Mouse (Mus musculus) gastrocnemius, postnatal 10 days (tissue): Measurements from ENCODE around the gene Egr4. TPM values are rescaled to one million over a fixed set of nuclear protein-coding genes. Genes with fewer than 3 reads are reported as not detected.

Experiments used
- DNase-seq: peaks from one replicate; pipeline ENCODE4 v3.0.0; 2021; ENCODE audit warnings: mixed read lengths
- total RNA-seq, 2 experiments: library from RNA; stranded (reverse); gene quantifications; 2 replicates each; pipeline ENCODE4 v1.2.3; 2021

The Egr4 gene
- total RNA-seq, 2 experiments from 2014 or later: not detected

GRCm38 (mm10) chr6:85496976-85497375 lies 16.4 kb downstream of the Egr4 start:
- DNase-seq: no peak

- no peak for DNase-seq
Observed at GRCm38 (mm10) chr6:85491606-85492005, 21.8 kb downstream of the Egr4 start.

DNA sequence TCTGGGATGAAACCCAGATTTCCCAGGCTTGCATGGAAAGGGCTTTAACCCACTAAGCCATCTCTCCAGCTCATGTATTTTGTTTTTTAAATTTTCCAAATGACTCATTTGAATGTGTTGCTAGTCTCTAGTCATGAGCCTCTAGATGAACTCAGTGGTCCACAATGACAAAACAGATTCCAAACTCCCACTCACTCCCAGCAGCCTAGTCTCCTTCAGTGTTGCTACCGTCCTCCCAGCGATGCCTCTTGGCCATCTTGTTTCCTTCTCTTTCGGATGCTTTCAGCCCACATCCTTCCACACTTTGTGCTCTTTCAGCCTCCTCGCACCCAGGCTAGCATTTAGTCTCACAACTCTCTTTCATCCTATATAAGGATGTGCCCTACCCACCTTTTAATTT lies 23.1 kb downstream of the Egr4 start:
- DNase-seq: no peak

- DNase-seq: no peak
Observed at GRCm38 (mm10) chr6:85489717-85490116, 23.7 kb downstream of the Egr4 start.

DNA sequence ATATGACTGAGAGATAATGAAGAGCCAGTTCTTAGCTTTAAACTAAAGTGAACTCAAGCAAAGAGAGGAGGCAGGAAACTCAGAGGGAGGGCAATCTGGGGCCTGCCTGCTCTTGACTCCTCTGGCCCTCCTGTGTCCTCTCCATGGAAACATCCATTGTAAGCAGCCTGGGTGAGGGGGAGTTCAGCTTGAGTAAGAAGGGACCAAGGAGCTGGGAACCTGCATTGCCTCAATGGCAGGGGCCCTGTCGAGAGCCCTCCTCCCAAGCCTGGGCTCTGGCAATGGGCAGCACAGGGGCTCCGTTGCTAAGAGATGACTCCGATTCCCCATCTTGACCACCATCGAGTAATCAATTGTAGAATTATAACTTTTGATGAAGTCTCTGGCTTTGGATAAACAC lies 24.9 kb downstream of the Egr4 start:
- DNase-seq: no peak

- no peak for DNase-seq
Observed at GRCm38 (mm10) chr6:85485738-85486137, 27.7 kb downstream of the Egr4 start.

DNA sequence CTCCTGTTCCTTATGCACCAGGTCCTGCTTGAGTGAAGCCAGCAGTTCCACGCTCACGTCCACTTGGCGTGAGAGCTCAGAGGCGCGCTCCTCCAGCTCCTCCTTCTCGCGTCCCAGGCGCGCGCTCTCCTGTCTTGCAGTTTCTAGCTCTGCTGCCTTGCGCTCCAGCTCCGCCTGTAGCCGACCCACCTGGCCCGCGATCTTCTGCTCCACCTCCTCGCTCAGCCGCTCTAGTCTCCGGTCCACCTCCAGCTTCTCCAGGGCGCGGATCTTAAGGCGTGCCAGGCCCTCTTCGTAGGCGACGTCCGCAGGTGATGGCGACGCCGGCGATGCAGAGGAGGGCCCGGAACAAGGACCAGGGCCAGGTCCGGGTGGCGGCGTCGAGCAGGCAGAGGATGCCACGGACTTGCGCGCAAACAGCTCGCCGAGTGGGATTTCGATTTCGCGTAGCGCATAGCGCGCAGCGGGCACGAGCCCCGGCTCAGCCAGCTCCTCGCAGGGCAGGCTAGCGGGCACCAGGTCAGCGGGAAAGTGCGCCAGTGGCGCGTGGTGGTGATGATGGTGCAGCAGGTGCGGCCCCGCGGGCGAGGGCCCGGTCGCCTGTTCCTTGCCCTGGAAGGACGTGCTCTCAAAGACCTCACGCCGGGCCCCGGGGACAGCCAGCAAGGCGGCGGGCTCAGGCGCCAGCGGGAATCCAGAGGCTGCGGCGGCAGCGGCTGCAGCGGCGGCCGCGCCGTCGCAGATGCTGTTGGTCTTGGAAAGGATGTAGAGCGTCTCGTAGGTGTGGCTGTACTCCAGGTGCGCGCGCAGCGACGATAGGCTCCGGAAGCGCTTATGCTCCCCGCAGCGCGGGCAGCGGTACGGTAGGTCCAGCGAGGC lies 29.3 kb downstream of the Egr4 start:
- no peak for DNase-seq

- DNase-seq: no peak
Observed at GRCm38 (mm10) chr6:85480685-85481084, 32.7 kb downstream of the Egr4 start.

- no peak for DNase-seq
Observed at GRCm38 (mm10) chr6:85479979-85480378, 33.4 kb downstream of the Egr4 start.

GRCm38 (mm10) chr6:85478416-85478815 lies 35.0 kb downstream of the Egr4 start:
- no peak for DNase-seq

- peak; percentile 35 for DNase-seq
Observed at GRCm38 (mm10) chr6:85477366-85477917, 35.9 kb downstream of the Egr4 start.

- no peak for DNase-seq
Observed at GRCm38 (mm10) chr6:85475581-85475980, 37.8 kb downstream of the Egr4 start.

DNA sequence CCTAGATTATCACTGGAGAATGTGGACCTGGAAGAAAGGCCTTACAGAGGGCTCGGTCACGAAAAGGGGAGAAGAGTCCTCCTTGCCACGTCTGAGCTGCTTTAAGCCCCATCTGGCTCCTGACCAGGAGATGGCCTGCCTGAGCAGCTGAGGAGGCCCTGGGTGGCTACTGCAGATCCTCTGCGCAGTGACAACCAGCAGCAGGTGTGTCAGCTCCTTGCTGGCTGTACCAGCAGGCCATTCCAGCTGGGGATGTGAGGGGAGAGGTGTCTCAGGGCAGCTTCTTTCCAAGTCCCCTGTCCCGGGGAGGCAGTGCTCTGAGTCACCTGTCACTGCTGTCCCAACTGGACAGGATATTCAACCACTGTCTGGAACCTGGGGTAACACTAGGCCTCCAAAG lies 40.8 kb downstream of the Egr4 start:
- DNase-seq: no peak

- no peak for DNase-seq
Observed at GRCm38 (mm10) chr6:85471962-85472361, 41.4 kb downstream of the Egr4 start.

DNA sequence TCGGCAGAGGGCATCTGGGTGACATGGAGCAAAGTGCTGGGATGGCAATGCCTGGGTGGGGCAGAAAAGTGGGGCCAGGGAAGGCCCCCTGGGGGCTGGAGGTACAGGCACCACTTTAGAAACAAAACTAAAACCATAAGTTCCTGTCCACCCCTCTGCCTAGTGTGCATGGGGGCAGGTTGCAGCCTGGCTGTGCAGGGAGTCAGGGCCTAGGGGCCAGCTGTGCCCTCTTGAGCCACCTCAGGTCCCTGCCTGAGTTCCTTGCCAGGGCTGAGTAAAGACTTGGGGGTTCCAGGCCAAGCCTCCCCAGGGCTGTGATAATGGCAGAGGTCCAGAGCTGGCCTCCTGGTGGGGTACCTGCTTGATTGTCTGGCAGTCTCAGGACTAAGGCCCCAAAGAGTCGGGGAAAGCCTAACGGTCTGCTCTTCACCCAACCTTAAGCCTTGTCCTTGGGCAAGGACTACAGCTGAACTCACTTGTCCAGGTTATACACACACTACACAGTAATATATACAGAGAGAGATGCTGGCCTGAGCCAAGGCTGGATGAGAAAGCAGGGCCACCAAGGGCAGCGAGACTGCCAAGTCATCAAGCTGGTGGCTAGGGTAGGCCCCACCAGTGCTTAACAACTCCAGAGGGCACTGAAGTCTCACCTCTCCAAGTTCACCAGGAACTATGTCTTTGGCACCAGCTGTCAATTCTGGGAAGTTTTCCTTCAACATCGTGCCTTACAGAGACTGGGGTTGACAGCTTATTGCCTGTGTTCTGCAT lies 43.5 kb downstream of the Egr4 start:
- DNase-seq: no peak

DNA sequence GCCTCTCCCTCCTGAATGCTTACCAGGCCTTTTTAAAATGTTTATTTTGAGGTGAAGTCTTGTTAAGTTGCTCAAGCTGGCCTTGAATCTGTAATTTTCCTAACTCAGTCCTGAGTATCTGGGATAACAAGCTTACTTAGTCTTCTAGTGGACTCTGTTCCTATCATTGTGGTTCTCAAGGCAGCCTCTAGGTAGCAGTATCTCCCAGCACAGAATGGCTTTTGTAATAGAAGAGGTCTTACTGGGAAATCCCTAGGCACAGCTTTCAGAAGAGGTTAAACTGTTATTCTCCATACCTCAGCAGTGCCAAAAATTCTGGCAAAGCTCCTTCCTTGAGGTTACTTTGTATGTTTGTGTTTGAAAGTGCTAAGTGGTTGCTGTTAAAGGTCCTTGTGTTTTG lies 48.0 kb downstream of the Egr4 start:
- DNase-seq: no peak

Other genes with a start within 250 kb of the Egr4 start
- 1 to 10 TPM; 2.8 to 5.1 TPM for gene Sfxn5, start 180.2 kb downstream of the Egr4 start, total RNA-seq
- gene Rab11fip5, start 139.0 kb downstream of the Egr4 start, total RNA-seq: 10 to 100 TPM; 36.9 to 42.1 TPM
- not detected for gene Noto, start 89.7 kb downstream of the Egr4 start, total RNA-seq
- 10 to 100 TPM; 12.2 to 13.7 TPM for gene Smyd5, start 81.6 kb downstream of the Egr4 start, total RNA-seq
- gene Cct7, start 62.1 kb downstream of the Egr4 start, total RNA-seq: 100 to 1,000 TPM; 164 to 167 TPM
- gene Pradc1, start 61.6 kb downstream of the Egr4 start, total RNA-seq: 10 to 100 TPM; 15.2 to 17.8 TPM
- under 1 TPM; 0.14 TPM for gene Fbxo41, start 10.6 kb downstream of the Egr4 start, total RNA-seq
- 1 to 10 TPM; 2.1 to 3.3 TPM for gene Alms1, start 73.9 kb upstream of the Egr4 start, total RNA-seq
- gene Nat8f7, start 199.6 kb upstream of the Egr4 start, total RNA-seq: under 1 TPM; 0.25 to 0.38 TPM